Mouse (Mus musculus): Measurements from ENCODE around the gene Smok2a.
"Not testable (repeated sequence)": the region's sequence is repeated elsewhere in the genome, so short reads cannot be mapped to it uniquely, and the experiment has no call there.

DNA sequence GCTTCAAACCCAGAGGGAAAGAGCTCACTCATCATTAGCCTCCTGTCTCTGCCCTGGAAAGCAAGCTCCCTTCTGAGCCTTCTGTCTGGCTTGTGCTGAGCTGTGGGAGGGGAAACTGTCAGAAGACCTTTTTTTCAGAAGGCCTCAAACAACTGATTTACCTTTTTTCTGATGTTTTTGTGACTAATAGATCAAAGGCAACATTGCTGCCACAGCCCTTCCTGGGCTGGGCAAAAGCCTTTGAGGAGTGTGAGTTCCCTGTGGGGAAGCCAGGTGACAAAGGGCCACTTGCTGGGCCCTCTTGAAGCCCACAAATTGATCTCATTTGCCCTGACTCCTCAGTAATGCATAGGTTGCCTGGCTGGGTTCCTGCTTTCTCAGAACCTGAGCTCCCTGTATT is 12.5 kb upstream of the Smok2a start:
- not testable (repeated sequence) for TF ChIP-seq EP300, CTCF (IDR thresholded peaks at IDR 0.05)
